Mouse (Mus musculus): ENCODE measurements around the gene Gamt. TPM values are rescaled to one million over a fixed set of nuclear protein-coding genes. Genes with fewer than 3 reads are reported as not detected.

Gene Gamt
- 10 to 100 TPM; 37.7 to 39.1 TPM for total RNA-seq (2021)

DNA sequence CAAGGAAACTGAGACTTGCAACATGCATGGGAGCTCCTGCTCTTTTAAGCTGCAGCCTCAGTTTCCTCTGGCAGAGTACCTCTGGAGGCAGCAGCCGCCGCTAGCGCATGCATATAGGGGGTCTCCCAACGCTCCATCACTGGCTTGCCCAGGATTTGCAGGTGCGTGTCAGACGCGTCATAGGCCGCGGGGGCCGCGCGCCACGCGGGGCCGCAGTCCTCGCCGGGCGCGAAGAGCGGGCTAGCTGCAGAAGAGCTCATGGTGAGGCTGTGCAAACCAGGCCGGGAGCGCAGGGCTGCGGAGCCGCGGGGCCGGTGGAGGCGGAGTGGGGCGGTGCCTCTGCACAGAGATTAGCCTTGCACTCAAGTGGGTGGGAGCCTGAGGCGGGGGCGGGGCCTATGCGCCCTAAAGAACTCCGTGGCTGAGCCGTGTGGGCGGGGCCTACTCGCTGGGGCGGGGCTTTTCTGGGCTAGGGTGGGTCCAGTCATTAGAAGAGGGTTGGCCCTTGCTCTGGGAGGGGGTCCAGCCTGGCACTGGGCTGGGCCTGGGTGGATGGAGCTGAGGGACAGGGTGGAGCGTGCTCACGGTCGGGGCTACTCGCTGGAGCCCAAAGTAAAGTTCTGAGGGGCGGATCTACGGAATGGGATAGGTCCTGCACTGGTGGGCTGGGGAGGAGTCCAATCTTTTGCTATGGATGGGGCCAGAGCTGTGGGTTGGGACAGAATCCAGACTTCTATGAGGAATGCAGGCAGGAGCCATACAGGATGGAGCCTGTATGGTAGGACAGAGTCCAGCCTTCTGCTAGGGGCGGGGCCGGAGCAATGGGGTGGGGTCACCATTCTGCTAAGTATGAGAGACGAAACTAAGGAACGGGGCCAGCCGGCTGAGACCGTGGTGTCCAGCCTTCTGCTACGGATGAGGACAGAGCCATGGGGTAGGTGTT is at the start of gene Gamt, which contains the start of gene Dazap1:
Gamt (minus strand) TSS at position 371 of the 943 bp plus-strand sequence.
Dazap1 (plus strand) TSS at position 845 of the 943 bp plus-strand sequence.
- DNase-seq: peak; percentile 90 to 92

DNA sequence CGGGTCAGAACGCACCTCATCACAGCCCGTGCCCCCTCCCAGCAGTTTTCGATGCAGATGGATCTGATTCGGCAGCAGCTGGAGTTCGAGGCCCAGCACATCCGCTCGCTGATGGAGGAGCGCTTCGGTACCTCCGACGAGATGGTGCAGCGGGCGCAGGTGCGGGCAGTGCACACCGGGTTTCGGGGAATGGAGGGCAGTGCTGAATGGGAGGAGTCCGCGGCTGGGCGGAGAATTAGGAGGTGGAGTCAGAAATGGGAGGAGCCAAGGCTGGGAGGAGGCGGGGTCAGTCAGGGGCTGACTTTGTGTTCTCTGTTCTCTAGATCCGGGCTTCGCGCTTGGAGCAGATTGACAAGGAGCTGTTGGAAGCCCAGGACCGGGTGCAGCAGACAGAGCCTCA is 44.0 kb upstream of the Gamt start:
- no peak for DNase-seq

DNA sequence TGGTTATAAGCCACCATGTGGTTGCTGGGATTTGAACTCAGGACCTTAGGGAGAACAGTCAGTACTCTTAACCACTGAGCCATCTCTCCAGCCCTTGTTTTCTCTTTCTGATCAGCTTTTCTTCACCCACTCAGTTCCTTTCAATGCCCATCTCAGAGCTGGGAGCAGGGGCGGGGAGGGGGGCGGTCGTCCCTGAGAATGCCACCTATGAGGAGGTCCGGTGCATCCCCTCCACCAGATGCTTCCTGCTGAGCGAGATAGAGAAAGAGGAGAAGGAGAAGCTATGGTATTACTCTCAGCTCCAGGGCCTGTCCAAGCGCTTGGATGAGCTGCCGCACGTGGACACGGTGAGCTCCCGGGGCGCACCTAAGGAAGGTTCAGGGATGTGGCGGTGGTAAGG is 43.6 kb upstream of the Gamt start:
- DNase-seq: no peak

DNA sequence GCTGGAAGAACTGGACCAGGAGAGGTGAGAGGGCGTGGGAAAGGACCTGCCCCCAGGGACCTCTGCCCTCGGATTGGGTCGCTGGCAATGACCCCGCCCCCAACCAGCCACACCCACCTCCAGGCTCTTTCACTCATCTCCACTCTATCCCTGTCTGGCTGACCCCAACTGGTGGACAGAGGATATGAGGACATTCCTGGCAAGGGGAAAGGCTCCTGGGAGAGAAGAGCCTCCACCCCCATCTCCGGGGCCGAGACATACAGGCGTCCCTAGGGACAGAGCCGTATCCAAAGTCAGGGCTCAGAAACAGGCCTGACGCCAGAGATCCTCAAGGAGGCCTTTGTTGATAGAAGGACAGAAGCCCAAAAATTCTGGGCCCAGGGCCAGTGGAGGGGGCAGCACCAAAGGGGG is 41.7 kb upstream of the Gamt start:
- no peak for DNase-seq

DNA sequence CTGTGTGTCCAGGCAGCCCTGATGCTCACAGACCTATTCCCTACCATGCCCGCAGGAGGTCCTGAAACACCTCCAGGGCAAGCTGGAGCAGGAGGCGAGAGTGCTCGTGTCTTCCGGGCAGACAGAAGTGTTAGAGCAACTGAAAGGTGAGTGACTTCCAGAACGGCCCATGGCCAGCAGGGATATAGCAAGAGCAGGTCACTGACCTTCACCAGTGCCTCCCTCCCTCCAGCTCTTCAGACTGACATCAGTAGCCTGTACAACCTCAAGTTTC is 41.2 kb upstream of the Gamt start:
- no peak for DNase-seq

DNA sequence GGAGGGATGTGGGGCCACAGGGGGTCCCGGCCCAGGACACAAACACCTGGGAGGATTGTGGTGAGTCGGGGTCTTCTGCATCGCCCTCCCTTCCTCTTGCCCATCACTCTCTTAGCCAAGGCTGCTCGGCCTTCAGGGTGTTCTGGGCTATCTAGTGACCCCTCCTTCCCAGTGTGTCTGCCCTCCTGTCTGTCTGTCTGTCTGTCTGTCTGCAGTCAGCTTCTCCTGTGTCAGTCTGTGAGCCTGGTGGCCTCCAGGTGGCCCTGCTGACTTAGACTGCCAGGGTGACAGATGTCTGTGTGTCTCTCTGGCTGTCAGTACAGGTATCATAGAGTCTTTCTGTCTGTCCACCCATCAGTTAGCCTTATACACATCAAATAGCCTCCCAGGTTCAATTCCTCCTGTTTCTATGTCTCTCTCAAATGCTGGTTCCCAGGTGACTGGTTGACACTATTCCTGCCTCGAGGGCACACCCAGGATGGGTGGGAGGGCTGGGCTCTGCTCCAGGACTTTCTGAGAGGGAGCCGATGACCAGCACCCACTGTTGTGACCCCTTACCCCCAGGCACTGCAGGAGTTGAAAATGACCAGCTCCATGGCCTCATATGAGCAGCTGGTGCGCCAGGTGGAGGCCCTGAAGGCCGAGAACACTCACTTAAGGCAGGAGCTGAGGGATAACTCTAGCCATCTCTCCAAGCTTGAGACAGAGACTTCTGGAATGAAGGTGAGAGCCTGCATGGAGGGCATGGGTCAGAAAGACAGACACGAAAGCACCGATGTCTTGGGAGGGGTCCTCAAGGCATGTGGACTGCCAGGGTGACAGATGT is 40.7 kb upstream of the Gamt start:
- no peak for DNase-seq

DNA sequence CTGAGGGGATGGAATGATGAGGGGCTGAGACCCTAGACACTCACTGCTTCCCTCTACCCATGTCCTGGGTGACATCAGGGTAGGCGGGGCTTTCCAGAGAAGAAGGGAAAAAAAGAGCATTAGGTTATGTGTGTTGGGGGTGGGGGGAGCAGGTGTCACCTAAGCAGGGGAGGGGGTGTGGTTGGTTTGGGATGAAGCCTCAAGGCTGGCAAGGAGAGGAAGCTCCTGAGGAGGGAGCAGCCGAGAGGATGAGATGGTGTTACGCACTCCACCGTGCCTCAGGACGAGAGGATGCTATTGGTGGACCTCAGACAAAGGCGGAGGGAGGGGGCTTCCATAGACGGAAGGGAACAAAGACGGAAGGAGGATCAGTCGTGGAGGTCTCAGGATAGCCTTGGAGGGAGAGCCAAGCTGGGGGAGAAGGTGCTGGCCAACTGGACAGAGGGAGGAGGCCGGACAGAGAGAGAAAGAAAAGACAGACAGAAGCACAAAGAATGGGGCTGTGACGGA is 39.9 kb upstream of the Gamt start:
- no peak for DNase-seq

DNA sequence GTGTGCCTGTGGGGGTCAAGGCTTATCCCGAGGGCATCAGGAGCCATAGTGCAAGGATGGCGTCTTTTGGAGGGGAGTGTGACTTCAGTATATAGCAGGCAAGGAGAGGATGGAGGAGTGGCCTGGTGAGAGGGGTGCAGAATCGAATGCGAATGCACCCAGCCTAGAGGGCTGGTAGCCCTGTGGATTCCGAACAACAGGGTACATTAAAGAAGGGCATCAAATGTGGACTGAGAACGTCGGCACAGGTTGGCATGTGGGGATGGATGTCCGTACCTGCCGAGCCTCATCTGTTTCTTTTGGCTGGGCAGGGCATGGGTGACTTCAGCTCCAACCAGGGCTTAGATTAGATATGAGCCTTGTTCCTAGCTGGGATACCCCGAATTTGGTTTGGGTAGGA is 39.0 kb upstream of the Gamt start:
- no peak for DNase-seq

DNA sequence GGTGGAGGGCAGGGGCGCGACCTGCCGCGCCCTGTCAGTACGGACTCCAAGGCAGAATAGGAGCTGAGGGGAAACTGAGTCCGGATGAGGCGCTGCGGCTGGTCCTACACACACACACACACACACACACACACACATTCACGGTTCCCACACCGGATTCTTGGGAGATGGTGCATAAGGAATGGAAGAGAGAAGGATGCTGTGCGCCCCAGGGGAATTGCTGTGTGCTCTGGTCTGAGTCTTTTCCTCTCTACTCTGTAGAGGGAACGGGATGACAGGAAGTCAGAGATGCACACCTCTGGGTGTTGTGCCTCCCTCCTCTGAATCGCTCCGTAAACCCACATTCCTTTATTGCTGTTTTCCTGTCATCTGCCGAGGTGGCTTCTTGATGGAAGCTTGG is 38.5 kb upstream of the Gamt start:
- DNase-seq: no peak

DNA sequence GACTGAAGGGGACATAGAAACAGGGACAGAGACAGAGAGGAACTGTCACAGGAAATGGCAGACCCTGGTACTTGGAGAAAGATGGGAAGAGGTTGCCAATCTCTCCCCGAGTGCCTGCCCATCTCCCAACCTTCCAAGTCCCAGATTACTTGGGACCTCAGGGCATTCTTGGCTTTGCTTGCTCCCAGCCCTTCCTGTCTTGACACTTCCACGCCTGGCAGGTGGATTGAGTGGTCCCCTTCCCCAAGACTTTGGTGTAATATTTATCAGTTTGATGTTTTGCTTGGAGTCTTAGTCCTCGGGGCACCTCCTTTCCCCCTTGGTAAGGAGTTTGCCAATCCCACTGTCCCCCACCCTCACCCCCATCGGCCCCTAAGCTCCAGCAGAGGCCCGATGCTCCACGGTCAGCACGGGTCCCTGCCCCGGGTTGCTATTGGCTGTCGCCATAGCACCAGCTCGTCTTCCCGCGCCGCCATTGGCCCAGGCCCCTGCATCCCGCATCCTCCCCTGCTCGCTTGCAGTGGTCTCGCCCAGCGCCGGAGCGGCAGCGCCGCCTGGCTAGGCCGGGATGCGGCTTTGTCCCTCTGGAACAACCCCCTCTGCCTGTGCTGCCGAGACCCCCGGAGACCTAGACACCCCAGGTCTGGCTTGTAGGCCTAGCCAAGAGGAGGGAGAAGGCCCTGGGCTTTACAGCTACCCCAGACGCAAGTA is 37.9 kb upstream of the Gamt start:
- peak; percentile 91 to 92 for DNase-seq

DNA sequence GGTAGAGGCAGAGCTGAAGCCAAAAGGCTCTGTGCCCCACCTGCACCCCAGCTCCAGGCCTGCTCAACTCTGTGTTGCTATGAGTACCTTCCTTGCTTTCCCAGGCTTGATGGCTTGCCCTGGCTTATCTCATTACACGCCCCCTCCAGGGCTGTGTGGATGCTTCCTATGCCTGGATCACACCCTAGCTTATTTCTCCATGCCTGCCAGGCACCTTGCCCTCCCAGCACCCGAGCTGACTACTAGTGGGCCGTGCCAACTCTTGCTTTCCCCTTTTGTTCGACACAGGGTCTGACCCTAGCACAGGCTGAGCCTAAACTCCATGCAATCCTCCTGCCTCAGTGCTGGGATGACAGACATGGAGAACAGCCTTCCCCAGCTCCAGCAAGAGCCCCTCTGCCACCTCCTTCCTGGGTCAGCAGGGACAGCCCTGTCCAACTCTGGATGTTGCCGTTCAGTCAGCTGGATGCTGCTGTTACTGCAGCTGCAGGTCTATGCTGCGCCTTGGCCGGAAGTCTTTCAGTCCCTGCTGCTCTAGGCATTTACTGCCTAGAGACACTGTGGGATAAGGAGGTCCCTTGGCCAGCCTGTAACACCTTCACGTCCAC is 36.8 kb upstream of the Gamt start:
- no peak for DNase-seq

DNA sequence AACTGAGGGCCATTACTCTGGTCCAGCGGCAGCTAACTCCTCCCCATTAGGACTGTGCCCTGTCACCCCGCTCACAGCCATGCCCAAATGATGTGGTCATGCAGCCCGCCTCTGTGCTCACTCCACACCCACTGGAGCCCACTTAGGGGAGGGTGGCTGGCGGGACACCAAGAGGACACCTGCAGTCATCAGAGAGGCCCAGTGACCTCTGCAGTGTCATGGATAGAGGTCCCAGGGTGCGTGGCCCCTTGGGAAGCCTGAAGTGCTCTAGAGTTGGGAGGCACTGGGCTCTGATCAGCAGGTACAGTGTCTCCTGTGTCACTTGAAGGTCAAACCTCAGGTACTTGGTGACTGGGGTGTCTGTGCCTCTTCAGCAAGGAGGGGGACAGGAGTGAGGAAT is 36.0 kb upstream of the Gamt start:
- no peak for DNase-seq

DNA sequence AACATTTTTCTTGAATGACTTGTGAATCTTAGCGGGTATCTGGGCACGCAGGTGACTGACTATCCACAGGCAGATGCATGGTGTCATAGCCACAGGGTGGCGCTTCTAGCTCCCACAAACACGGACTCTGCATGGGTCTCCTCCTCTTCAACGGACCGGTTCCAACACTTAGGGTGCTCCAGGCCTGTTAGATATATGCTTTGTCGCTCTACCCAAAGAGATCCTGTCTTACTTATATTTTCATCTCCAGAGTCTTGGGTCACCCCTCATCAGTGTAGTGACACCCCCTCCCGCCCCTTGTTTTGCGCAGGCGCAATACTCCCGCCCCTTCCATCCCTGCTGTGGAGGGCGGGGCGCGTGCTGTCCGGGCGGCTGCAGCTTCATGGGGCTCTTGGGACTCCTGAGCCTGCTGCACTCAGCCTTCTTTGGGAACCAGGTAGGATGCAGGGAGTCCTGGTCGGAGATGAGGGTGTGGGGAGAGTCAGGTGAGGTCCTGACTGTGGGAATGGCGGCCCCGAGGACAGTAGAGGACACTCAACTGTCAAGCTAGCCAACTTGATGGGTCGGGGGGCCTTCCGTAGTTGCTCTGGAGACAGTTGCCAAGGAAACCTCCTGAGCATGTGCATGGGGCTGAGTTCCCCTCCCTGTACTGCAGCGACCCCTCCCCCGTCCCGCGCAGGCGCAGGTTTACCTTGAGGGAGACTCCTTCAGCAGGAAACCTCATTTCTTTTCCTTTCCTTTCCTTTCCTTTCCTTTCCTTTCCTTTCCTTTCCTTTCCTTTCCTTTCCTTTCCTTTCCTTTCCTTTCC is 35.0 kb upstream of the Gamt start, which contains the start of gene Apc2:
Apc2 (plus strand) TSS at position 360 of the 808 bp plus-strand sequence.
- DNase-seq: peak; percentile 81 to 82

DNA sequence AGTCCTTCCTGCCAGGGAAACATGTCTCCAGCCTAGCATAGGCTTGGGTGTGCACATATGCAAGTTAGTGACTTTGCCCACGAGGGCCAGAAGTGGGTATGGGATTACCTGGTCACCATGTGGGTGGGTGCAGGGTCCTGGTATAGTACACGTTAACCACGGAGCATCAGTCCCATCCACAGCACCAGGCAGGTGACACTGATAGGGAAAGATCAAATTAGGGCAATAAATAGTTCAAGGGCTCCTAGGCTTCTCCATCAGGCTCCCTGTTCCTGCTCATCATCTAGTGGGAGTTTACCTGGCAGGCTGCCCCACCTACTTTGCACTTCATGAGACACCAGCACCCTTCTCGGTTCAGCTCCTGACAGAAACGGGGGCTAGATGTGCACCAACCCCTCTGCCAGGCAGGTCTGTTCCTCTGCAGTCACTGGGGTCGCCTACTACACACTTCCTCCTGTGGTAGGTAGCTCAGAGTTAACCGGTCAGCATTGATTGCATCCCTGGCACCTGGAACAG is 34.0 kb upstream of the Gamt start:
- no peak for DNase-seq

DNA sequence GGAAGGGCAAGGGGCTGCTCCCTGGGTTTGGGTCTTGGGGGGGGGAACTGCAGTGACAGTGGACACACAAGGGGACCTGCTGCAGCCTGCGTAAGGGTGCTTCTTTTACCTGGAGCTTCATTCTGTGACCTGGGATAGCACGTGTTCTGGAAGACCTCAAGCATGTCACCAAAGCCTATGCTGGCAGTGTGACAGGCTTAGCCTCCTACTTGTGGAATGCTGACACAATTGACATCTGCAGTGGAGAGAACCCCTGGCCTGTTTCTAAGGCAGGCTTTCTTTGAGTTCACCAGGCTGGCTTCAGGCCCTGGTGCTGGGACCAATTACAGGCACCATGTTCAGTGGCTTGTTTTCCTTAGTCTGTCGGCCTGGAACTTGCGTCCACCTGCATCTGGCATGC is 33.5 kb upstream of the Gamt start:
- DNase-seq: no peak

DNA sequence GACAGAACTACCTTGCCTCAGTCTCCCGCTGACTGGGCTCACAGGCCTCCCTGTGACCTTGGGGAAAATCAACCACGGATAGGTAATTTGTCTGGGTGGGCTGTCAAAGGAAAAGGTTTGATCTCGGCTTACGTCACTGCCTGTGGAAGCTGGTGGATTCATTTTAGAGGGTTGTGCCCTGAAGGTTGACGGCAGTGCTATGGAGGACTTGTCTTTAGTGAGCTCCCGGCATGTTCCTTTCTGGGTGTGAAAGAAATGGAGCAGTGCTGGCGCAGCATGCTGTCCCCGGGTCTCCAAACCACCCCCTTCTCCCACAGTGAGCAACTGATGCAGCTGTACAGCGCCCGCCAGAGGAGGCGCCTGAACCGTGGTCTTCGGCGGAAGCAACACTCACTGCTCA is 32.5 kb upstream of the Gamt start:
- no peak for DNase-seq

DNA sequence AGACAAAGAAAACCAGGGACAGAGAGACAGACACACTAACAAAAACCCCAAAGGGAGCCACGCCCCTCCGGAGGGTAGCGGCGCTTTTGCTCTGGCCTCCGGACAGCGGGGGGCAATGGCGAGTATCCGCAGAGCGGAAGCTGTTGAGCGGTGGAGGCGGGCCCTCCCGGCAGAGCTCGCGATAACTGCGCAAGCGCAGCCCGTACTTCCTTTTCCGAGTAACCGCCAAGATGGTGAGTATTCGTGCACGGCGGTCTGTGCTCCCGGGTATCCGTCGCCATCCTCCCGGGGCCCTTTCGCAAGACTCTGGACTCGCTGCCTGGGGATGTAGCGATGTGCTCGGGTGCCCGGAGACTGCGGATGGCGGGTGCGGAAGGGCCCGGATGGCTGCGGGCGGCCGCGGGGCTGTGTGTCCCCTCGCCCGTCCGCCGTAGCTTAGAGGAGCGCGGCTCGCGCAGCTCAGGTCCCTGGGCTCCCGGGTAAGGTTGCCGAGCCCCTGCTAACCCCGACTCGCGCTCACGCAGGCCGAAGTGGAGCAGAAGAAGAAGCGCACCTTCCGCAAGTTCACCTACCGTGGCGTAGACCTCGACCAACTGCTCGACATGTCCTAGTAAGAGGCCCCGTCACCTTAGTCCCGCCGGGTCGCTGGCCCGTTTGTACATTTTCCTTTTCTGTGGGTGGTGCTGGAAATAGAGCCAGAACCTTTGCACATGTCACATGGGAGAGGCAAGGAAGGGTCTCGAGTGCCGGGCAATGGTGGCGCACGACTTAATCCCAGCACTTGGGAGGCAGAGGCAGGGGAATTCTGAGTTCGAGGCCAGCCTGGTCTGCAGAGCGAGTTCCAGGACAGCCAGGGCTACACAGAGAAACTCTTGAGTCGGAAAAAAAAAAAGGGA is 31.7 kb upstream of the Gamt start, which contains the start of gene Rps15:
Rps15 (plus strand) TSS at position 203 of the 896 bp plus-strand sequence.
- peak; percentile 89 to 92 for DNase-seq

DNA sequence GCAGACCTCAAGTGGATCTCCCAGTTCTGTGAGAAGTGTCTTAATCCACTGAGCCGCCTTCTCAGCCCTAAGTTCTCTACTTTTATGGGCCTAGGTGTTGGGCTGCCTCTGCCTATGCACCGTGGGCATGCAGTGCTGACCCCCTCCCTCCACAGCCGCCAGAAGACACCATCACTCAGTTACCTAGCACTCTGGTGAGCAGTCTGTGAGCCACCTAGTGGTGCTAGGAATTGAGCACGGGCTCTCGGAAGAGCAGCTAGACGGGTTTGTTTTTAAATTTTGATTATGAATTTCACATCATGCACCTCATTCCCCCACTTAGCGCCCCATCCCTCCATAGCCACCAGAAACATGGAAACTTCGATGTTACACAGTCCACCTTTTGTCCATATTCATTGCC is 27.8 kb upstream of the Gamt start:
- DNase-seq: no peak

DNA sequence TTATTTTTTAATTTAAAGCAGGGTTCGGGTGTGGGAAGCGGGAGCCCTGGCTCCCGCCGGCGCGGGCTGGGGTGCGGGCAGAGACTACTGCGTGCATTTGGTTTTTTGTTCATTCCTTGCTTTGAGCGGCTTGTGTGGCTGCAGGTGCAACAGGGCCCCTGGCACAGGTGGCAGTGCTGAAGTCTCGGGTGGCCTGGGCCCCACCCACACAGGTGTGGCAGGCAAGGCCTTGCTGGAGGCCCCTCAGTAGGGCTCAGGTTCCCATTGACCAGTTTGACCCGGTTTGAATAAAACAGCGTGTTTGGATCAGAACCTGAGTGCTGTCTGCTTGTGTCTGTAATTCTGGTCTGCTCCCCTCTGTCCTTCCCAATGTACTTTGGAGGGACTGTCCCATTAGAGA is 27.3 kb upstream of the Gamt start:
- no peak for DNase-seq

Data from layer of hippocampus, postnatal 36 days (tissue).